Mouse (Mus musculus) stomach, embryonic 15.5 days (tissue): Measurements from ENCODE around the gene Snx19. TPM values are rescaled to one million over a fixed set of nuclear protein-coding genes. Genes with fewer than 3 reads are reported as not detected.

ENCODE experiments used
- ATAC-seq: fragments of 200-750 bp; cut with Nextera tagmentation; 2 replicates; pipeline ENCODE4 v1.8.0; 2017; ENCODE audit warnings: low read depth, moderate number of reproducible peaks, moderate TSS enrichment; ENCODE audit not compliant: insufficient read depth, low FRiP score
- H3K27ac ChIP-seq: fragments of 300-500 bp; sonication (generic); 2 replicates; pipeline ENCODE4 v1.5.1; 2015; ENCODE audit warnings: mild to moderate bottlenecking, inconsistent platforms
- H3K27me3 ChIP-seq: fragments of 300-500 bp; sonication (generic); replicated peaks from 2 replicates; pipeline ENCODE4 v1.6.1; 2015; ENCODE audit warnings: inconsistent platforms
- H3K36me3 ChIP-seq: fragments of 300-500 bp; sonication (generic); 2 replicates; pipeline ENCODE4 v1.6.1; 2015; ENCODE audit warnings: inconsistent platforms
- H3K4me1 ChIP-seq: fragments of 300-500 bp; sonication (generic); 2 replicates; pipeline ENCODE4 v1.6.1; 2015; ENCODE audit warnings: inconsistent platforms
- H3K4me2 ChIP-seq: fragments of 300-500 bp; sonication (generic); 2 replicates; pipeline ENCODE4 v1.6.1; 2015; ENCODE audit warnings: mild to moderate bottlenecking, inconsistent platforms
- H3K4me3 ChIP-seq: fragments of 300-500 bp; sonication (generic); replicated peaks from 2 replicates; pipeline ENCODE4 v1.5.1; 2015; ENCODE audit warnings: inconsistent platforms
- H3K9ac ChIP-seq: fragments of 300-500 bp; sonication (generic); 2 replicates; pipeline ENCODE4 v1.6.1; 2015; ENCODE audit warnings: inconsistent platforms
- H3K9me3 ChIP-seq: fragments of 300-500 bp; sonication (generic); 2 replicates; pipeline ENCODE4 v1.6.1; 2016; ENCODE audit warnings: inconsistent platforms
- WGBS: fragments of 180-500 bp; shearing (Covaris S2); methylation state at CpG from one replicate; pipeline ENCODE4 v1.1.7; 2015; 5-methylcytosine and 5-hydroxymethylcytosine counted together
- polyA plus RNA-seq: library from polyadenylated mRNA; unstranded; fragments of >200 nt; fragmentation: Nextera tagmentation; extraction: Ambion mirVana; gene quantifications from 2 replicates; pipeline ENCODE4 v1.2.1, GENCODE M21; 2015

Gene Snx19
- 15.3 and 17.7 TPM in 2 replicates for polyA plus RNA-seq

DNA sequence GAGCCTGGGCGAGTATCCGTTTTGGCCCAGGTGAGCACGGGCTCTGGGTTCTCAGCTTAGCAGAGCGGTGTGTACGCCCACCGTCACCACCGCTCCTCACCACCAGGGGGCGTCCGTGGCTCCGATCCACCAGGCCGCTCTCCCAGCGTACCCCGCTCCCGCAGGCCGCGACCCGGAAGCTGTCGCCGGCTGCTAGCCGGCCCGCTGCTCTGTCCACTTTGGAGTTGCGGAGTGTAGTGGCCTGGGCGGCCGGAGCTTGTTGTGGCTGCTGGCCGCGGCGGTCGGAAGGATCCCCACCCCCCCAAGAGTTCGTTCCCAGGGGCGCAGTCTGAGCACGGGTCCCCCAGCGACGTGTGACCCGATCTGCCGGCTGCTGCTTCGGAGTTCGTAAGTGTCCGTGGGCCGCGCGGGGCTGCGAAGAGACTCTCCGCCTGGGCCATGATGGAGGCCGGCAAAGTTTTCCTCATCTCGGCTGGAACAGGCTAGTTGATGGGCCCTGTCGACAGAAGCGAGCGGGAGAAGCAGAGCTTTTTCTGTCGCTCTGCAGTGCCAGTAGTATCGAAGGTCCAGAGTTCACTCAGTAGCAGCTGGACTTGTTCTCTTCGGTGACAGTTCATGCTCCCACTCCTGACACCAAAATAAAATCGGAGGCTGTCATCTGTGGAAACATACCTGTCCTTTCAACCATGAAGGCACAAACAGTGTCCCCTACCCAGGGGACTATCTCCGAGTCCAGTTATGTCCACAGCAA, at the start of gene Snx19:
TSS of gene Snx19 (plus strand) at position 227 of the 751 bp plus-strand sequence.
- H3K36me3 ChIP-seq = no peaks in the 10 kb centered on the region
- ATAC-seq = peak; percentile 94
- H3K4me1 ChIP-seq = peaks cover 22% of the 10 kb centered on the region
- H3K4me2 ChIP-seq = peak within 1 kb of the TSS; percentile 76
- 3% methylated on average over 53 of the region's 53 CpGs for WGBS
- H3K4me3 ChIP-seq = peak within 1 kb of the TSS; percentile 83
- peak within 1 kb of the TSS; percentile 51; the same call in 1 of the 2 replicates for H3K27ac ChIP-seq
- H3K27me3 ChIP-seq = no peaks in the 10 kb centered on the region
- peak within 1 kb of the TSS; percentile 85 for H3K9ac ChIP-seq
- H3K9me3 ChIP-seq = no peaks in the 10 kb centered on the region

DNA sequence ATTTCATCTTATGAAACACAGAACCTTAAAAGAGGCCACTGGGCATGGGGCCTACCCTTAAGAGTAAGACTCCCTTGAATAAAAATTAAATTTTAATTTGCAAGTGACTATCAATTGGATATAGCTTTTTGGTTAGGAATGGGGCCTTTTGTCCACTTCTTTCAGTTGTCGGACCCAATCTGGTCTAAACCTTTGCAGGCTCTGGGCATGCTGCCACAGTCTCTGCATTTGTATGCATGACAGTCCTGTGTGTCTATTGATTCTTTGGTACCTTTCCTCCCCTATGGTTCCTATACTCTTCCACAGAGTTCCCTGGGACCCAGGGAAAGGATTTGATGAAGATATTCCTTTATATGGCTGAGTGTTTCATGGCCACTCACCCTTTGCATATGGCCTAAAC, 26.1 kb upstream of the Snx19 start:
- H3K4me3 ChIP-seq = no peak overlapping the region
- no peaks in the 10 kb centered on the region for H3K27me3 ChIP-seq
- WGBS = 94% methylated on average over 1 of the region's 1 CpGs
- ATAC-seq = no peak
- no peak overlapping the region for H3K27ac ChIP-seq
- no peak overlapping the region for H3K9ac ChIP-seq
- H3K9me3 ChIP-seq = no peaks in the 10 kb centered on the region
- no peaks in the 10 kb centered on the region for H3K36me3 ChIP-seq
- H3K4me1 ChIP-seq = no peaks in the 10 kb centered on the region
- no peak overlapping the region for H3K4me2 ChIP-seq

DNA sequence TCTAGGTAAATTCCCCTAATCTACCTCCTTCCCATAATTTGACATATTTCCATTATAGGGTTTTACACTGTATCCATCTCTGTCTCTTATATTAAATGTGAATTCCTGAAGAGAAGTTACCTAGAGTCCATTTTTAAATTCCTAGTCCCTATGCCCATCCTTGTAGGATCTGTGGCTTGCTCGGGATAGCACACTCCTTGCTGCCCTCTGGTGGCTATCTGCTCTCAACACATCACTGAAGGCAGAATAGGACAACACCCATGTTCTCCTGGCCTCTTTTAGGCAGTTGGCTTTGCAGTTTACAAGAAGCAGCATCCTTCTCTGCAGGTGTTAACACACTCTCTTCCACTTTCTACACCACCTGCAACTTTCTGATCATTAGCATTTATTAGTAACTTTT, 4.0 kb upstream of the Snx19 start:
- H3K27ac ChIP-seq = no peak overlapping the region
- ATAC-seq = no peak
- WGBS = 2% methylated on average over 1 of the region's 1 CpGs

DNA sequence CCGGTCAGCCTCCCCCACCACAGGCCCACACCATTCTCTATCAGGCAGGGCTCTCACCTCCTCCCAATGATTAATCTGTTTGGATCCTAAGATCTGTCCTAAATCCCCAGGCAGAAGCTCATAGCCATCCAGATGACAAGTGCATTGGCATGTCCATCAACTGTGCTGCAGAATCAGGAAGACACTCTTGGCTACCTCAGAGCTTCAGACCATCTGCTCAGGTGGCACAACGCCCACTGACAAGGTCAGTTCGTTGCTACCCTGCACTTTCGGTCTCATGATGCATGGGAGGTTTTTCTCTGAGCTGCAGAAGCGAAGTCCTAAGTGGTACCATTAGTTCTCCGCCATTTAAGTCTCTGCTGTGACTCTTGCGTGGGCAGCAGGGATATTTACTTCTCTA, 1.7 kb upstream of the Snx19 start:
- Histone ChIP-seq H3K27me3 (no peaks in the 10 kb centered on the region), H3K4me3 (no peak overlapping the region), H3K9ac (no peak overlapping the region), H3K36me3 (no peaks in the 10 kb centered on the region), H3K9me3 (no peaks in the 10 kb centered on the region), H3K4me1 (peaks cover 19% of the 10 kb centered on the region), H3K27ac (no peak overlapping the region), H3K4me2 (no peak overlapping the region)
- WGBS = 87% methylated on average over 7 of the region's 7 CpGs
- no peak for ATAC-seq

More for the DNA sequence above, 4.0 kb upstream of the Snx19 start:
- H3K9ac ChIP-seq = no peak overlapping the region
- no peaks in the 10 kb centered on the region for H3K9me3 ChIP-seq
- H3K36me3 ChIP-seq = no peaks in the 10 kb centered on the region
- no peaks in the 10 kb centered on the region for H3K27me3 ChIP-seq
- no peak overlapping the region for H3K4me3 ChIP-seq
- H3K4me2 ChIP-seq = no peak overlapping the region
- peaks cover 7% of the 10 kb centered on the region for H3K4me1 ChIP-seq

DNA sequence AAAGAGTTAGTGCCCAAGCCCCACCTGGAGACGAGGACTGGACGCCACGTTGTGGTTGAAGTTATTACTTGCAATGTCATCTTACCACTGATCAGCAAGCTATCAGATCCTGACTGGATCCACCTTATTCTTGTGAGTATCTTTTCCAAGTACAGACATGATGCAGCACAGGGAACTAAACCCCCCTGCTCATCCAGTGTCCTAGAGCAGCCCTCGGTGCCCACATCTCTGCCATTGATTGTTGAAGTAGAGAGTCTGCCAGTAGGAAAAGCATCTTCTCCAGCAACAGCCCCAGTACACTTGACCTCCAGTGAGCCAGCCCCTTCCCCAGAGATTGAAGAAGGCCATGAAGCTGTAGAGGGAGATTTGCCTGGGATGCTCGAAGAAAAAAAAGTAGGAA, 1.3 kb downstream of the Snx19 start:
- 0 out of 2 replicates have a peak, but pooled peaks cover 7% of the 10 kb centered on the region for H3K36me3 ChIP-seq
- H3K27me3 ChIP-seq = no peaks in the 10 kb centered on the region
- H3K9me3 ChIP-seq = no peaks in the 10 kb centered on the region
- H3K4me2 ChIP-seq = peak overlapping the region; percentile 76; the same call in 1 of the 2 replicates
- no peak overlapping the region for H3K4me3 ChIP-seq
- WGBS = 88% methylated on average over 5 of the region's 5 CpGs
- H3K9ac ChIP-seq = no peak overlapping the region
- no peak for ATAC-seq
- no peak overlapping the region for H3K27ac ChIP-seq
- peaks cover 22% of the 10 kb centered on the region for H3K4me1 ChIP-seq

DNA sequence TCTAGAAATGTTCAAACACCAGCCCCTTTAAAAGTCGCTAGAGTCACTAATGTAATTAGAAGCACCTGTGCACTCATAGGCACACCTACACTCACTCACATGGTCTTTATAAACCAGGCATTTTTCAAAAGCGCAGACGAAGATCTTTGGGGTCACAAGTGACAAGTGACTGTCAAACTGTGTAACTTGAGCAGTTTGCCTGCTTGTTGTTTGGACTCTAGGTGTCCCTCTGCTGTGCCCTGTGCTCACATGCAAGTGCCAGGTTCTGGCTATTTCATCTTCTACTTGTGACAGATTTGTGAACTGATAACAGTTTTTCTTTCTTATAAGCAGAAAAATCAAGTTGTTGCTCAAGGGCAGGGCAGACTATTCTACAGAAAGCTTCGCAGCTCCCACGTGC, 3.5 kb downstream of the Snx19 start:
- H3K4me2 ChIP-seq = no peak overlapping the region
- WGBS = 79% methylated on average over 5 of the region's 5 CpGs

DNA sequence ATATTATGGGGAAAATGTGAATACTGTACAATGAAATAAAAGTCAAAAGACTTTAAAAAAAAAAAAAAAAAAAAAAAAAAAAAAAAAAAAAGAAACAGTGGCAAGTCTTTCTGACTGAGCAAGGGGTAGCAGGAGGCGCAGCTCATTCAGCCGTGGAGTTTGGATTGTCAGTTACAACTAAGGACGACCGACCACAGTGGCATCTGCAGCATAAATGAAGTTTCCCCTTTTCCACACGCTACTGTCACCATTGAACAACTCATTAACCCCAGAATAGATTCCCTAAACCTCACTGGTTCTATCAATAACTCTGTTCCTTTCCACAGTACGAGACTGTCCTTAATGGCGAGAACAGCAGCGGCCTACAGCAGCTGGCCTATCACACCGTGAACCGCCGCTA, 5.0 kb downstream of the Snx19 start:
- Histone ChIP-seq H3K4me3 (no peak overlapping the region), H3K27me3 (no peaks in the 10 kb centered on the region), H3K36me3 (peaks cover 28% of the 10 kb centered on the region), H3K9ac (no peak overlapping the region), H3K4me1 (peaks cover 22% of the 10 kb centered on the region), H3K9me3 (no peaks in the 10 kb centered on the region), H3K27ac (no peak overlapping the region), H3K4me2 (no peak overlapping the region)
- ATAC-seq = no peak
- WGBS = 89% methylated on average over 11 of the region's 11 CpGs

More for the DNA sequence above, 3.5 kb downstream of the Snx19 start:
- H3K9me3 ChIP-seq = no peaks in the 10 kb centered on the region
- peaks cover 16% of the 10 kb centered on the region; the same call in 1 of the 2 replicates for H3K36me3 ChIP-seq
- H3K4me1 ChIP-seq = peaks cover 22% of the 10 kb centered on the region
- no peaks in the 10 kb centered on the region for H3K27me3 ChIP-seq
- ATAC-seq = no peak
- no peak overlapping the region for H3K27ac ChIP-seq
- H3K9ac ChIP-seq = no peak overlapping the region
- H3K4me3 ChIP-seq = no peak overlapping the region

DNA sequence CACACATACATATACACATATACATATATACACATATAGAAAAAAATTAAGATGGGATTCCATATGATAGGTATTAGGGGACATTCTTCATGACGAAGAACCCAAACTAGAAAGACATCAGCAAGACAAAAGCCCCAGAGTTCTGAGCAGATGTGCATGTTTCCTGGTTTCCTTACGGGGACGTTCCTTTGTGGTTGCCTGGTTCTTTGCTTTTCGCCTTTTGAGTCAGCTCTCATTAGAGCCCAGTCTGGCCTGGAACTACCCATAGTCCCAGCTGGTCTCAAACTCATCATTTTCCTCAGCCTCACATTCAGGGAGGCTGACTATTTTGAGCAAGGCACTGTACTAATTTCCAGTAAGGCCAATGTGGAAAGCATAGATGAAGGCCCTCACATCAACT, 7.0 kb downstream of the Snx19 start:
- ATAC-seq = no peak
- no peaks in the 10 kb centered on the region for H3K9me3 ChIP-seq
- no peaks in the 10 kb centered on the region for H3K27me3 ChIP-seq
- H3K4me3 ChIP-seq = no peak overlapping the region
- 94% methylated on average over 4 of the region's 4 CpGs for WGBS
- H3K36me3 ChIP-seq = peaks cover 37% of the 10 kb centered on the region
- no peak overlapping the region for H3K9ac ChIP-seq
- H3K27ac ChIP-seq = no peak overlapping the region
- H3K4me1 ChIP-seq = 0 out of 2 replicates have a peak, but pooled peaks cover 8% of the 10 kb centered on the region
- H3K4me2 ChIP-seq = no peak overlapping the region

DNA sequence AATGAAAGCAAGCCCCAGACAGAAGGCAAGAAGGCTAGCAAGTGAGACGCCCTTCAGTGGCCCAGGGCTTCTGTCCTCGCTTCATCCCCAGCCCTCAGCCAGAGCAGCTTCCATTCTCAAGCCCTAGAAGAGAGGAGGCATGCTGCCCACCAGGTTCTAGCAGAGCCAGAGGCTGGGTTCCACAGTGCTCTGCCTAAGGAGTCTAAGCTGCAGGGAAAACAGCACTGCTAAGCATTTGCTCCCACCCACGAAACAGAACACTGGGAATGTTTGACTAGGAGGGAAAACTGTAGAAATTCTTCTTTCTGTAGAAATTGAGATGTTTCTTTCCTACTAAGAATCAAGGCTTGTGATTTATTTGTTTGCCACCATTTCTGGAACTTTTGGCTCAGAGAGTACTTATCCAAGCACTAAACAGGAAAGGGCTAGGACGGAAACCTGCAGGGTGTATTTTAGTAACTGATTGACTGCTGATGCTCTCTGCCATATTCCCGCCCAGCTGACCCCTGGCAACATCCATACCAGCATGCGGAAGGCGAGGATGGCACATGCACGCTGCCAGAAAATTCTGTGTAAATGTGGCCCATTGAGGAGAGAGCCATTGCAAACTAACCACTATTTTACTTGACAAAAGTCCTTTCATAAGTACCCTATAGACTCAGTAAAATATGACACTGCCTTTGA, 9.1 kb downstream of the Snx19 start:
- no peak overlapping the region for H3K9ac ChIP-seq
- H3K4me3 ChIP-seq = no peak overlapping the region
- H3K27me3 ChIP-seq = no peaks in the 10 kb centered on the region
- H3K4me1 ChIP-seq = no peaks in the 10 kb centered on the region
- 90% methylated on average over 8 of the region's 8 CpGs for WGBS
- ATAC-seq = no peak
- no peak overlapping the region for H3K27ac ChIP-seq
- H3K9me3 ChIP-seq = no peaks in the 10 kb centered on the region
- peaks cover 41% of the 10 kb centered on the region for H3K36me3 ChIP-seq
- H3K4me2 ChIP-seq = no peak overlapping the region

DNA sequence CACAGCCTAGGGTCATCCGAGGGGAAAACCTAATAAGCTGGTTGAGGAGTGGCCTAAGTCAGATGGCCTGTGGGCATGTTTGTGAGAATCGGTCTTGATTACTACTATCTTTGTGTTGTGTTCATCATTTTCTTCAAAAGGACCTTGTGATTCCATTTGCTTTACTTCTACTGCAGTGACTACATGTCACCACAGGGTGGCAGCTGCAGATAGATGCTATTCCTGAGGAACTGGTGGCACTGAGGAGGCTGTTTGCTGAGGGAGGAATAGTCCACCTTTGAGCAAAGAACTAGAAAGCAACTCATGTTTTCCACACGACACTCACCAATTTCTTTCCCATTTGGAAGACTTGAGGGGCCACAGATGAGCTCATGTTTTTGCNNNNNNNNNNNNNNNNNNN, 11.6 kb downstream of the Snx19 start:
- Histone ChIP-seq H3K9ac (no peak overlapping the region), H3K4me3 (no peak overlapping the region)
- WGBS = 61% methylated on average over 3 of the region's 3 CpGs

DNA sequence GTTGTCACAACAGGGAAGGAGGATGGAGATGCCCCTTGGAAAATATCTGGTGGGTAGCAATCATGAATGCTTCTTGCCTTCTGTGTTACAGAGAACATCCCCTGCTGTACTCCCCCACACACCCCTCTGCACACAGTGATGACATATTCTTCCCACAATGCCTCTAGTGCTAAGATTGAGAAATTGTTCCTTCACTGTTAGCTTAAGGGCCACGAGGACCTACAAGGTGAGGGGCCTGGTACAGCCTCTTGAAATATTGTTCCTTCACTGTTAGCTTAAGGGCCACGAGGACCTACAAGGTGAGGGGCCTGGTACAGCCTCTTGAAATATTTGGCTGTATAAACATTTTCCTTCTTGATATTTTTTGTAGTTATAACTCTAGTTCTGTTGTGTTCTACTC, 14.9 kb downstream of the Snx19 start:
- peaks cover 22% of the 10 kb centered on the region for H3K36me3 ChIP-seq
- ATAC-seq = no peak
- no peak overlapping the region for H3K9ac ChIP-seq
- H3K4me2 ChIP-seq = no peak overlapping the region
- no peaks in the 10 kb centered on the region for H3K4me1 ChIP-seq
- no peak overlapping the region for H3K27ac ChIP-seq
- no peaks in the 10 kb centered on the region for H3K27me3 ChIP-seq
- no peaks in the 10 kb centered on the region for H3K9me3 ChIP-seq
- H3K4me3 ChIP-seq = no peak overlapping the region
- 73% methylated on average over 2 of the region's 2 CpGs for WGBS

More for the DNA sequence above, 11.6 kb downstream of the Snx19 start:
- H3K36me3 ChIP-seq = peaks cover 36% of the 10 kb centered on the region
- ATAC-seq = no peak
- no peak overlapping the region for H3K27ac ChIP-seq
- H3K9me3 ChIP-seq = no peaks in the 10 kb centered on the region
- H3K4me2 ChIP-seq = no peak overlapping the region
- H3K27me3 ChIP-seq = no peaks in the 10 kb centered on the region
- no peaks in the 10 kb centered on the region for H3K4me1 ChIP-seq
